Mouse (Mus musculus): ENCODE results near the gene S100a11. TPM values are rescaled to one million over a fixed set of nuclear protein-coding genes. Genes with fewer than 3 reads are reported as not detected.
A peak's percentile ranks its signal among the peaks of the same experiment; 100 is the strongest.
"Not testable (repeated sequence)": the region's sequence is repeated elsewhere in the genome, so short reads cannot be mapped to it uniquely, and the experiment has no call there.

The S100a11 gene
- polyA plus RNA-seq, 2 experiments: 46.2 to 159 TPM

- Histone ChIP-seq H3K27me3 (ENCODE audit: control insufficient read depth, insufficient read depth, low read length) (no peaks in the 10 kb centered on the region), H3K9ac (replicated peaks) (no peak overlapping the region), H3K27ac (no peak overlapping the region), H3K4me1 (replicated peaks; ENCODE audit: control insufficient read depth in 2 of 2, insufficient read depth in 2 of 2, low read length in 1 of 2) (no peaks in the 10 kb centered on the region), H3K36me3 (replicated peaks; ENCODE audit: control insufficient read depth, insufficient read depth, low read depth) (no peaks in the 10 kb centered on the region), H3K9me3 (ENCODE audit: control insufficient read depth, low read length) (no peaks in the 10 kb centered on the region), H3K4me2 (ENCODE audit: low read depth) (no peak overlapping the region), H3K4me3 (ENCODE audit: insufficient read depth in 1 of 2, low read depth in 2 of 2, low read length in 2 of 2) (no peak overlapping the region)
- TF ChIP-seq EP300 (IDR thresholded peaks at IDR 0.05; ENCODE audit: low read depth) (no peak), CTCF (IDR thresholded peaks at IDR 0.05; ENCODE audit: low read depth) (no peak)
- DNase-seq (ENCODE audit: low read depth in 3 of 3, low spot score in 3 of 3) (no peak), ATAC-seq (ENCODE audit: insufficient read depth) (no peak)
- WGBS (ENCODE audit: insufficient replicate concordance): 66% methylated on average over 2 of the region's 2 CpGs
Measured at GRCm38 (mm10) chr3:93538486-93538885, 18.2 kb downstream of the S100a11 start.

- no peaks in the 10 kb centered on the region for H3K4me1 ChIP-seq (replicated peaks; ENCODE audit: control insufficient read depth in 2 of 2, insufficient read depth in 2 of 2, low read length in 1 of 2)
- H3K27me3 ChIP-seq (ENCODE audit: control insufficient read depth, insufficient read depth, low read length): no peaks in the 10 kb centered on the region
- H3K9me3 ChIP-seq (ENCODE audit: control insufficient read depth, low read length): no peaks in the 10 kb centered on the region
- no peak for TF ChIP-seq CTCF (IDR thresholded peaks at IDR 0.05; ENCODE audit: low read depth)
- TF ChIP-seq EP300 (IDR thresholded peaks at IDR 0.05; ENCODE audit: low read depth): no peak
- no peaks in the 10 kb centered on the region for H3K36me3 ChIP-seq (replicated peaks; ENCODE audit: control insufficient read depth, insufficient read depth, low read depth)
- DNase-seq (ENCODE audit: low read depth in 3 of 3, low spot score in 3 of 3) (no peak), ATAC-seq (ENCODE audit: insufficient read depth) (no peak)
- no peak overlapping the region for H3K27ac ChIP-seq
- H3K9ac ChIP-seq (replicated peaks): no peak overlapping the region
- H3K4me3 ChIP-seq (ENCODE audit: insufficient read depth in 1 of 2, low read depth in 2 of 2, low read length in 2 of 2): no peak overlapping the region
- 31% methylated on average over 2 of the region's 2 CpGs for WGBS (ENCODE audit: insufficient replicate concordance)
- H3K4me2 ChIP-seq (ENCODE audit: low read depth): no peak overlapping the region
Measured at GRCm38 (mm10) chr3:93541501-93541900, 21.2 kb downstream of the S100a11 start.

GRCm38 (mm10) chr3:93544170-93544569 is 23.9 kb downstream of the S100a11 start:
- H3K4me2 ChIP-seq (ENCODE audit: low read depth); H3K27ac ChIP-seq; H3K9me3 ChIP-seq (ENCODE audit: control insufficient read depth, low read length); ATAC-seq (ENCODE audit: insufficient read depth); H3K9ac ChIP-seq (replicated peaks); DNase-seq (ENCODE audit: low read depth in 3 of 3, low spot score in 3 of 3); H3K4me3 ChIP-seq (ENCODE audit: insufficient read depth in 1 of 2, low read depth in 2 of 2, low read length in 2 of 2); H3K27me3 ChIP-seq (ENCODE audit: control insufficient read depth, insufficient read depth, low read length); H3K4me1 ChIP-seq (replicated peaks; ENCODE audit: control insufficient read depth in 2 of 2, insufficient read depth in 2 of 2, low read length in 1 of 2); H3K36me3 ChIP-seq (replicated peaks; ENCODE audit: control insufficient read depth, insufficient read depth, low read depth): not testable (repeated sequence)
- WGBS (ENCODE audit: insufficient replicate concordance): 53% methylated on average over 6 of the region's 6 CpGs

GRCm38 (mm10) chr3:93547099-93547648 is 26.9 kb downstream of the S100a11 start:
- H3K36me3 ChIP-seq (replicated peaks; ENCODE audit: control insufficient read depth, insufficient read depth, low read depth): no peaks in the 10 kb centered on the region
- H3K4me3 ChIP-seq (ENCODE audit: insufficient read depth in 1 of 2, low read depth in 2 of 2, low read length in 2 of 2): no peak overlapping the region
- H3K4me1 ChIP-seq (replicated peaks; ENCODE audit: control insufficient read depth in 2 of 2, insufficient read depth in 2 of 2, low read length in 1 of 2): peaks cover 0 to 7% of the 10 kb centered on the region in 2 experiments; a peak in 2 of 4 replicates
- DNase-seq (ENCODE audit: low read depth in 3 of 3, low spot score in 3 of 3) (peak; percentile 45 to 50 (median 47)), ATAC-seq (ENCODE audit: insufficient read depth) (no peak)
- H3K27me3 ChIP-seq (ENCODE audit: control insufficient read depth, insufficient read depth, low read length): no peaks in the 10 kb centered on the region
- no peaks in the 10 kb centered on the region for H3K9me3 ChIP-seq (ENCODE audit: control insufficient read depth, low read length)
- 25% methylated on average over 7 of the region's 7 CpGs for WGBS (ENCODE audit: insufficient replicate concordance)
- no peak overlapping the region for H3K9ac ChIP-seq (replicated peaks)
- TF ChIP-seq CTCF (IDR thresholded peaks at IDR 0.05; ENCODE audit: low read depth): peak; percentile 85
- no peak for TF ChIP-seq EP300 (IDR thresholded peaks at IDR 0.05; ENCODE audit: low read depth)
- no peak overlapping the region for H3K4me2 ChIP-seq (ENCODE audit: low read depth)
- no peak overlapping the region for H3K27ac ChIP-seq

GRCm38 (mm10) chr3:93547749-93548540 is 27.7 kb downstream of the S100a11 start:
- H3K4me3 ChIP-seq (ENCODE audit: insufficient read depth in 1 of 2, low read depth in 2 of 2, low read length in 2 of 2): no peak overlapping the region
- ATAC-seq (ENCODE audit: insufficient read depth) (no peak), DNase-seq (ENCODE audit: low read depth in 3 of 3, low spot score in 3 of 3) (no peak)
- H3K4me2 ChIP-seq (ENCODE audit: low read depth): no peak overlapping the region
- no peaks in the 10 kb centered on the region for H3K36me3 ChIP-seq (replicated peaks; ENCODE audit: control insufficient read depth, insufficient read depth, low read depth)
- WGBS (ENCODE audit: insufficient replicate concordance): 47% methylated on average over 20 of the region's 20 CpGs
- TF ChIP-seq CTCF (IDR thresholded peaks at IDR 0.05; ENCODE audit: low read depth): no peak
- TF ChIP-seq EP300 (IDR thresholded peaks at IDR 0.05; ENCODE audit: low read depth): no peak
- no peak overlapping the region for H3K9ac ChIP-seq (replicated peaks)
- H3K27ac ChIP-seq: no peak overlapping the region
- H3K4me1 ChIP-seq (replicated peaks; ENCODE audit: control insufficient read depth in 2 of 2, insufficient read depth in 2 of 2, low read length in 1 of 2): peaks cover 0 to 9% of the 10 kb centered on the region in 2 experiments; a peak in 2 of 4 replicates
- H3K27me3 ChIP-seq (ENCODE audit: control insufficient read depth, insufficient read depth, low read length): no peaks in the 10 kb centered on the region
- H3K9me3 ChIP-seq (ENCODE audit: control insufficient read depth, low read length): no peaks in the 10 kb centered on the region

Measured in liver, embryonic 14.5 days (tissue).